Mouse (Mus musculus) liver, embryonic 14.5 days (tissue): ENCODE measurements around the gene Prim2. TPM values are rescaled to one million over a fixed set of nuclear protein-coding genes. Genes with fewer than 3 reads are reported as not detected.

ENCODE experiments used
- ATAC-seq: fragments of 200-750 bp; cut with Nextera tagmentation; 2 replicates; pipeline ENCODE4 v1.8.0; 2017; ENCODE audit warnings: moderate number of reproducible peaks, mild to moderate bottlenecking, moderate library complexity; ENCODE audit not compliant: insufficient read depth
- DNase-seq, 3 experiments: peaks; one replicate each; pipeline ENCODE4 v3.0.0-alpha.2; 2012 to 2013; ENCODE audit warnings: low read depth in 3 of 3, low spot score in 3 of 3
- H3K27ac ChIP-seq: fragments of 300-500 bp; sonication (generic); 2 replicates; pipeline ENCODE4 v1.5.1; 2014; ENCODE audit warnings: moderate library complexity, mild to moderate bottlenecking, control low read depth, inconsistent platforms
- H3K27me3 ChIP-seq: fragments of 300-500 bp; sonication (generic); 2 replicates; pipeline ENCODE4 v1.6.1; 2014; ENCODE audit warnings: mild to moderate bottlenecking, low read length, moderate library complexity; ENCODE audit not compliant: control insufficient read depth, insufficient read depth
- H3K36me3 ChIP-seq: fragments of 300-500 bp; sonication (generic); replicated peaks from 2 replicates; pipeline ENCODE4 v1.6.1; 2014; ENCODE audit warnings: low read depth; ENCODE audit not compliant: control insufficient read depth, insufficient read depth
- H3K4me1 ChIP-seq, 2 experiments: fragments of 200-500 bp in 1 of 2; fragments of 300-500 bp in 1 of 2; sonication (generic) in 1 of 2; replicated peaks; 2 replicates each; pipeline ENCODE4 v1.6.1; 2012 to 2014; ENCODE audit warnings: antibody characterized with exemption in 1 of 2, inconsistent platforms in 1 of 2, low read length in 1 of 2; ENCODE audit not compliant: control insufficient read depth in 2 of 2, insufficient read depth in 2 of 2
- H3K4me2 ChIP-seq: fragments of 300-500 bp; sonication (generic); 2 replicates; pipeline ENCODE4 v1.6.1; 2014; ENCODE audit warnings: low read depth, mild to moderate bottlenecking, control low read depth, moderate library complexity
- H3K4me3 ChIP-seq, 2 experiments: fragments of 200-500 bp in 1 of 2; fragments of 300-500 bp in 1 of 2; sonication (generic) in 1 of 2; 2 replicates each; pipeline ENCODE4 v1.5.1; 2012 to 2014; ENCODE audit warnings: low read depth in 2 of 2, low read length in 2 of 2, mild to moderate bottlenecking in 2 of 2, control low read depth in 1 of 2, inconsistent platforms in 1 of 2, moderate library complexity in 1 of 2; ENCODE audit not compliant: insufficient read depth in 1 of 2
- H3K9ac ChIP-seq: fragments of 300-500 bp; sonication (generic); replicated peaks from 2 replicates; pipeline ENCODE4 v1.6.1; 2014; ENCODE audit warnings: mild to moderate bottlenecking, control low read depth, moderate library complexity
- H3K9me3 ChIP-seq: fragments of 300-500 bp; sonication (generic); 2 replicates; pipeline ENCODE4 v1.6.1; 2016; ENCODE audit warnings: low read length, mixed read lengths; ENCODE audit not compliant: control insufficient read depth
- CTCF ChIP-seq: IDR thresholded peaks from 2 replicates; pipeline ENCODE4 v1.5.1; 2016; ENCODE audit warnings: antibody characterized with exemption, low read depth, control low read depth
- EP300 ChIP-seq: IDR thresholded peaks from 2 replicates; pipeline ENCODE4 v1.6.1; 2016; ENCODE audit warnings: antibody characterized with exemption, low read depth
- WGBS: fragments of 180-500 bp; shearing (Covaris S2); extraction: QIAGEN DNeasy Blood & Tissue Kit; methylation state at CpG from one replicate; pipeline ENCODE4 v1.1.7; 2014; ENCODE audit not compliant: insufficient replicate concordance; 5-methylcytosine and 5-hydroxymethylcytosine counted together
- polyA plus RNA-seq, 2 experiments: library from polyadenylated mRNA; depleted of rRNA in 1 of 2; stranded (reverse) in 1 of 2; unstranded in 1 of 2; fragments of >200 nt; fragmentation: Nextera tagmentation in 1 of 2; extraction: Ambion mirVana in 1 of 2; gene quantifications; 2 replicates each; pipeline versions ENCODE4 v1.2.1 to v1.2.3; 2012 to 2014

Prim2 gene
- polyA plus RNA-seq, 2 experiments: 34.1 to 38.1 TPM

- Histone ChIP-seq H3K9me3 (no peaks in the 10 kb centered on the region), H3K4me1 (peaks cover 16 to 18% of the 10 kb centered on the region in 2 experiments), H3K36me3 (peaks cover 3% of the 10 kb centered on the region; the same call in 1 of the 2 replicates), H3K27me3 (no peaks in the 10 kb centered on the region), H3K9ac (no peak overlapping the region), H3K4me2 (peak overlapping the region; percentile 23; the same call in 1 of the 2 replicates), H3K27ac (no peak overlapping the region), H3K4me3 (no peak overlapping the region)
- 28% methylated on average over 3 of the region's 3 CpGs for WGBS
- TF ChIP-seq CTCF (peak; percentile 71), EP300 (no peak)
- ATAC-seq: no peak; the same call in 1 of the 2 replicates
- no peak for DNase-seq
Observed at GRCm38 (mm10) chr1:33672514-33672913, 2.9 kb upstream of the Prim2 start.

- peak overlapping the region; percentile 23 for H3K4me2 ChIP-seq
- WGBS: 24% methylated on average over 3 of the region's 3 CpGs
Observed at GRCm38 (mm10) chr1:33672083-33672482, 2.5 kb upstream of the Prim2 start.

GRCm38 (mm10) chr1:33671441-33671840, 1.8 kb upstream of the Prim2 start:
- Histone ChIP-seq H3K4me2 (peak overlapping the region; percentile 23; the same call in 1 of the 2 replicates), H3K4me3 (no peak overlapping the region), H3K27me3 (no peaks in the 10 kb centered on the region), H3K4me1 (peaks cover 16 to 18% of the 10 kb centered on the region in 2 experiments), H3K9ac (no peak overlapping the region), H3K9me3 (no peaks in the 10 kb centered on the region), H3K36me3 (peaks cover 13% of the 10 kb centered on the region), H3K27ac (peak overlapping the region; percentile 34; the same call in 1 of the 2 replicates)
- ATAC-seq (no peak), DNase-seq (no peak)
- 75% methylated on average over 5 of the region's 5 CpGs for WGBS
- no peak for TF ChIP-seq CTCF
- no peak for TF ChIP-seq EP300

More at GRCm38 (mm10) chr1:33672083-33672482, 2.5 kb upstream of the Prim2 start:
- peaks cover 8% of the 10 kb centered on the region; the same call in 1 of the 2 replicates for H3K36me3 ChIP-seq
- peak; percentile 72 to 77 (median 72) for DNase-seq
- H3K9ac ChIP-seq: no peak overlapping the region; the same call in 1 of the 2 replicates
- no peak overlapping the region for H3K4me3 ChIP-seq
- no peaks in the 10 kb centered on the region for H3K27me3 ChIP-seq
- no peaks in the 10 kb centered on the region for H3K9me3 ChIP-seq
- peaks cover 16 to 18% of the 10 kb centered on the region in 2 experiments for H3K4me1 ChIP-seq
- H3K27ac ChIP-seq: peak overlapping the region; percentile 64
- peak; percentile 74 for ATAC-seq
- TF ChIP-seq CTCF (no peak), EP300 (peak; percentile 89)

GRCm38 (mm10) chr1:33670164-33670616, 595 bp upstream of the Prim2 start:
- Histone ChIP-seq H3K4me1 (peaks cover 22 to 23% of the 10 kb centered on the region in 2 experiments), H3K9me3 (no peaks in the 10 kb centered on the region), H3K9ac (peak overlapping the region; percentile 86), H3K27ac (peak overlapping the region; percentile 72), H3K36me3 (peaks cover 24% of the 10 kb centered on the region), H3K4me2 (peak overlapping the region; percentile 98), H3K4me3 (peak overlapping the region; percentile 81 to 87), H3K27me3 (no peaks in the 10 kb centered on the region)
- ATAC-seq: peak; percentile 67
- TF ChIP-seq CTCF (peak; percentile 69), EP300 (no peak)
- peak; percentile 68 to 69 (median 69) for DNase-seq
- WGBS: under 1% methylated on average over 37 of the region's 37 CpGs

DNA sequence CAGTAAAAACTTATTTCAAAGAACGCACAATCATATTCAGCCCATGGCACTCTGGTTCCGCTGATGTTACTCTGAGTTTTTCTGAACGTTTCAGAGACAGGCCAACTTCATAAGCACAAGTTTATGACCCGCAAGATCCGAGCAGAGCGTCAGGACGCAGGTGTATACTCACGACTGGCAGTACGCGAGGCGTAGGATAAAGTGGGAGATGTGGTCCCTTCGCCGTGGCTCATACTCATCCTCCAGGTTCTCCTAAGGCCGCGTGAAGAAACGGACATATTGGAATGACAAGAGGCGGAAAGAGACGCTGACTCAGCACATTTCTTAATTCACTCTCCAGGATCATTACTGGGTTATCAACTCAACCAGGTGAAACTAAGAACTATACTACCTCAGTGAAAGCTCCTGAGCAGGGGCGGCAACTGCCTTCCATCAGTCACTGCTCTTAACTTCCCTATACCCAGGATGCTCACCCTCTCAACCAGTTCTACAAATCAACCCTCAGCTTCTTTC, 5.9 kb downstream of the Prim2 start:
- no peaks in the 10 kb centered on the region for H3K27me3 ChIP-seq
- TF ChIP-seq CTCF: no peak
- no peak for TF ChIP-seq EP300
- no peak overlapping the region for H3K4me3 ChIP-seq
- H3K4me2 ChIP-seq: no peak overlapping the region
- peaks cover 79% of the 10 kb centered on the region for H3K36me3 ChIP-seq
- DNase-seq (no peak), ATAC-seq (no peak)
- H3K9me3 ChIP-seq: no peaks in the 10 kb centered on the region
- peaks cover 7 to 12% of the 10 kb centered on the region in 2 experiments for H3K4me1 ChIP-seq
- no peak overlapping the region for H3K27ac ChIP-seq
- 82% methylated on average over 19 of the region's 19 CpGs for WGBS
- H3K9ac ChIP-seq: no peak overlapping the region
